Mouse (Mus musculus) myocyte (in vitro differentiated cells): Measurements from ENCODE around the gene Aire. TPM values are rescaled to one million over a fixed set of nuclear protein-coding genes. Genes with fewer than 3 reads are reported as not detected.
"Not testable (repeated sequence)": the region's sequence is repeated elsewhere in the genome, so short reads cannot be mapped to it uniquely, and the experiment has no call there.

Experiments
- H3K27me3 ChIP-seq: one replicate; pipeline ENCODE4 v1.6.1; 2011; ENCODE audit not compliant: control insufficient read depth, insufficient read depth, insufficient read length
- H3K36me3 ChIP-seq: one replicate; pipeline ENCODE4 v1.6.1; 2011; ENCODE audit not compliant: control insufficient read depth, insufficient read depth
- H3K4me2 ChIP-seq: one replicate; pipeline ENCODE4 v1.6.1; 2011; ENCODE audit warnings: low read depth, control low read depth
- H3K4me3 ChIP-seq: one replicate; pipeline ENCODE4 v1.5.1; 2011; ENCODE audit warnings: mild to moderate bottlenecking, control low read depth, moderate library complexity
- H3K79me2 ChIP-seq: one replicate; pipeline ENCODE4 v1.6.1; 2011; ENCODE audit not compliant: control insufficient read depth, insufficient read depth
- H3ac ChIP-seq: one replicate; pipeline ENCODE4 v1.6.1; 2011; ENCODE audit not compliant: control insufficient read depth, insufficient read length
- CEBPB ChIP-seq: IDR thresholded peaks from 2 replicates; pipeline ENCODE4 v1.6.1; 2011; ENCODE audit warnings: mild to moderate bottlenecking, moderate library complexity; ENCODE audit not compliant: poor library complexity, insufficient read depth, severe bottlenecking
- E2F4 ChIP-seq: IDR thresholded peaks from one replicate; pipeline ENCODE4 v1.6.1; 2011; ENCODE audit warnings: mild to moderate bottlenecking, control low read depth, moderate library complexity; ENCODE audit not compliant: insufficient read depth
- MAX ChIP-seq: IDR thresholded peaks from one replicate; pipeline ENCODE4 v1.6.1; 2011; ENCODE audit warnings: low read depth, mild to moderate bottlenecking, control low read depth
- MYOD1 ChIP-seq, 3 experiments: IDR thresholded peaks; one replicate each; pipeline ENCODE4 v1.6.1; 2011; ENCODE audit warnings: control low read depth in 2 of 3, low read depth in 2 of 3, mild to moderate bottlenecking in 2 of 3, moderate library complexity in 1 of 3; ENCODE audit not compliant: insufficient read length in 2 of 3, control insufficient read depth in 1 of 3
- MYOG ChIP-seq, 3 experiments: IDR thresholded peaks; one replicate each; pipeline ENCODE4 v1.6.1; 2011; ENCODE audit warnings: control low read depth in 2 of 3, low read depth in 2 of 3, mild to moderate bottlenecking in 2 of 3; ENCODE audit not compliant: insufficient read length in 2 of 3, control insufficient read depth in 1 of 3, insufficient read depth in 1 of 3
- POLR2A ChIP-seq: IDR thresholded peaks from one replicate; pipeline ENCODE4 v1.6.1; 2011; ENCODE audit warnings: low read depth, mild to moderate bottlenecking, control low read depth, moderate library complexity; ENCODE audit not compliant: insufficient read length
- POLR2AphosphoS2 ChIP-seq: IDR thresholded peaks from one replicate; pipeline ENCODE4 v1.6.1; 2011; ENCODE audit warnings: low read depth, control low read depth; ENCODE audit not compliant: insufficient read length
- REST ChIP-seq: IDR thresholded peaks from one replicate; pipeline ENCODE4 v1.6.1; 2011; ENCODE audit warnings: mild to moderate bottlenecking, control low read depth, moderate library complexity; ENCODE audit not compliant: insufficient read depth, insufficient read length
- SRF ChIP-seq: IDR thresholded peaks from one replicate; pipeline ENCODE4 v1.6.1; 2011; ENCODE audit warnings: low read depth; ENCODE audit not compliant: control insufficient read depth, insufficient read length
- TCF12 ChIP-seq: IDR thresholded peaks from one replicate; pipeline ENCODE4 v1.6.1; 2011; ENCODE audit warnings: mild to moderate bottlenecking, control low read depth; ENCODE audit not compliant: poor library complexity, insufficient read depth, severe bottlenecking
- TCF3 ChIP-seq: IDR thresholded peaks from one replicate; pipeline ENCODE4 v1.6.1; 2011; ENCODE audit warnings: low read depth, control low read depth; ENCODE audit not compliant: insufficient read length
- USF1 ChIP-seq: IDR thresholded peaks from one replicate; pipeline ENCODE4 v1.6.1; 2011; ENCODE audit warnings: low read depth, mild to moderate bottlenecking, control low read depth, moderate library complexity
- polyA plus RNA-seq: library from polyadenylated mRNA; unstranded; fragments of >200 nt; fragmentation: generic; extraction: Trizol; gene quantifications from one replicate; pipeline ENCODE4 v1.2.1, GENCODE M21; 2012; ENCODE audit warnings: missing spikeins

Gene Aire
- polyA plus RNA-seq, 1 experiment: 0.38 TPM

DNA sequence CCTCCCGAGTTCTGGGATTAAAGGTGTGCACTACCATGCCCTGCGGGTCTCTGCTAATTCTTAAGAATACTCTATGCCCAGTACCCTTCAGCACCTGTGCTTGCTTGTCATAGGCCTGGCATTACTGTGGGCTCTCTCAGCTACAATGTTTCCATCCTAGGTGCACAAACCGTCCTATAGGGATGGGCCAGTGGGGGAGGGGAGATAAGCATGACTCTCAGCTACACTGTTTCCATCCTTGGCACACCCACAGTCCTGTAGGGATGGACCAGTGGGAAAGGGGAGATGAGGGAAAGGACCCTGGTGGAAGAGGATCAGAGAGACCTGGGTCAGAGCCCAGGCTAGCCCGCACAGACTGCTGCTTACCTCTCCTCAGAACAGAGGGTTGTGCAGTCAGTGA is 6.3 kb downstream of the Aire start:
- H3K4me3 ChIP-seq: no peak overlapping the region
- peaks cover 28% of the 10 kb centered on the region for H3K27me3 ChIP-seq
- no peak overlapping the region for H3K4me2 ChIP-seq
- no peaks in the 10 kb centered on the region for H3K36me3 ChIP-seq
- no peaks in the 10 kb centered on the region for H3K79me2 ChIP-seq
- TF ChIP-seq TCF12: no peak
- no peak for TF ChIP-seq POLR2A
- no peak for TF ChIP-seq CEBPB
- TF ChIP-seq TCF3: no peak
- TF ChIP-seq POLR2AphosphoS2: no peak
- no peak for TF ChIP-seq MYOD1 (IDR thresholded peaks at IDR 0.05; ENCODE audit: control insufficient read depth in 1 of 3, insufficient read length in 2 of 3, low read depth in 2 of 3)
- TF ChIP-seq MAX: no peak
- no peak for TF ChIP-seq MYOG (IDR thresholded peaks at IDR 0.05; ENCODE audit: control insufficient read depth in 1 of 3, insufficient read depth in 1 of 3, insufficient read length in 2 of 3, low read depth in 2 of 3)
- H3ac ChIP-seq: no peak overlapping the region

DNA sequence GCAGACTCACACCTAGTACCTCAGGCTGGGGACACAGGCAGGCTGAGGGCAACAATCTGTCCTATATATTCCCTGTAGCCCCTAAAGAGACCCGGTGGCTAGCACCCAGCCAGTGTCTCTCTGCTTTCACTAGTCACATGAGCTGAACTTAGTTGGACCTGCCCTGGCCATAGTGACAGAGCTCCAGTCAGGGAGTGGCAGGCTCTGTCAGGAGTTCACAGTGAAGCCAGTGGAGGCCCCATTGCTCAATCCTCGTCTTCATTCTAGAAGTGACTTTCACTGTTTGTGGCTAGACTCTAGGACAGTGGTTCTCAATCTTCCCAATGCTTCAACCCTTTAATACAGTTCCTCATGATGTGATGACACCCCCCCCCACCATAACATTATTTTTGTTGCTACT is 11.4 kb downstream of the Aire start:
- Histone ChIP-seq H3K4me2 (no peak overlapping the region), H3K36me3 (no peaks in the 10 kb centered on the region), H3ac (no peak overlapping the region), H3K4me3 (no peak overlapping the region), H3K79me2 (no peaks in the 10 kb centered on the region), H3K27me3 (peaks cover 29% of the 10 kb centered on the region)
- TF ChIP-seq TCF12: no peak
- no peak for TF ChIP-seq MYOD1 (IDR thresholded peaks at IDR 0.05; ENCODE audit: control insufficient read depth in 1 of 3, insufficient read length in 2 of 3, low read depth in 2 of 3)
- TF ChIP-seq REST: no peak
- TF ChIP-seq USF1: no peak
- no peak for TF ChIP-seq MYOG (IDR thresholded peaks at IDR 0.05; ENCODE audit: control insufficient read depth in 1 of 3, insufficient read depth in 1 of 3, insufficient read length in 2 of 3, low read depth in 2 of 3)
- TF ChIP-seq E2F4: no peak
- no peak for TF ChIP-seq MAX

DNA sequence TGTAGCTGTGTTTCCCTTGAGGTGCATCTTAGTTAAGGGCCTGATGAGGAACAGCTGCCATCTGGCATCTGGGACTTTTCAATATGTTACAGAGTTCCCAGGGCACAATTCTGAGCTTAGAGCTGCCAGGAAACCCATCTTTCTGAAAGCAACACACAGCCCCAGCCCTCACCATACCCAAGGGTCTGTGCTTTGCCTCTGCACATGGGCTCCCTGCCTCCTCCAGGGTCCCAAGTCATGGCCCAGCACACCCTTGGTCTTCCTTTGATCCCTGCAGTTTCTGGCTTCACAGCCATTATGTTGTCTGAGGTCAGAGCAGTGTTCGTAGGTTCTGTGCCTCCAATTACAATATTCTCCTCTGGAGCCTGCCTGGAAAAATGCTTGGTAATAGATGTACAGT is 14.3 kb downstream of the Aire start:
- Histone ChIP-seq H3K27me3 (peaks cover 12% of the 10 kb centered on the region), H3K36me3 (no peaks in the 10 kb centered on the region), H3K4me2 (no peak overlapping the region), H3K4me3 (no peak overlapping the region), H3K79me2 (no peaks in the 10 kb centered on the region), H3ac (no peak overlapping the region)
- no peak for TF ChIP-seq POLR2A
- TF ChIP-seq E2F4: no peak
- no peak for TF ChIP-seq MAX
- no peak for TF ChIP-seq CEBPB
- no peak for TF ChIP-seq USF1
- no peak for TF ChIP-seq MYOG (IDR thresholded peaks at IDR 0.05; ENCODE audit: control insufficient read depth in 1 of 3, insufficient read depth in 1 of 3, insufficient read length in 2 of 3, low read depth in 2 of 3)
- TF ChIP-seq TCF3: no peak
- no peak for TF ChIP-seq SRF
- TF ChIP-seq TCF12: no peak
- no peak for TF ChIP-seq REST

DNA sequence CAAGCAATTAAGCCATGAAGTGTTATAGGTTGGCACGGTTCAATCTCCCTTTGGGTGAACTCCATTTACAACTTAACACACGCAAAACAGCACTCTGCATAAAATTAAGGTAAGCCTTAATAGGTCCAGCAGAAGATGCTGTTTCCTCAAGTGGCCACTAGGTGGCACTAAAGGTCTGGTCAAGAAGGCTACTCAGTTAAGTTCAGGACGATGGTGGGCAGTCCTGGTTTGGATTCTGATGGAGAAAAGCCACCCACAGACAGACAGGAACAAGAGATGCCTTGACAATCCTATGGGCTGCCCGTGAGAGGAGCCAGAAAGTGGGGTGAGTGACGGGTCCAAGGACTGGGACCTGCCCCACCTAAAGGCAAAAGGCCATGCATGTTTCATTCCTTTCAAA is 15.3 kb downstream of the Aire start:
- no peak overlapping the region for H3K4me2 ChIP-seq
- no peak overlapping the region for H3K4me3 ChIP-seq
- peaks cover 12% of the 10 kb centered on the region for H3K27me3 ChIP-seq
- no peaks in the 10 kb centered on the region for H3K79me2 ChIP-seq
- H3ac ChIP-seq: no peak overlapping the region
- TF ChIP-seq MAX (no peak), MYOG (IDR thresholded peaks at IDR 0.05; ENCODE audit: control insufficient read depth in 1 of 3, insufficient read depth in 1 of 3, insufficient read length in 2 of 3, low read depth in 2 of 3) (no peak), SRF (no peak), TCF3 (no peak), POLR2A (no peak), REST (no peak), MYOD1 (IDR thresholded peaks at IDR 0.05; ENCODE audit: control insufficient read depth in 1 of 3, insufficient read length in 2 of 3, low read depth in 2 of 3) (no peak), E2F4 (no peak), CEBPB (no peak), POLR2AphosphoS2 (no peak), TCF12 (no peak), USF1 (no peak)
- H3K36me3 ChIP-seq: no peaks in the 10 kb centered on the region

DNA sequence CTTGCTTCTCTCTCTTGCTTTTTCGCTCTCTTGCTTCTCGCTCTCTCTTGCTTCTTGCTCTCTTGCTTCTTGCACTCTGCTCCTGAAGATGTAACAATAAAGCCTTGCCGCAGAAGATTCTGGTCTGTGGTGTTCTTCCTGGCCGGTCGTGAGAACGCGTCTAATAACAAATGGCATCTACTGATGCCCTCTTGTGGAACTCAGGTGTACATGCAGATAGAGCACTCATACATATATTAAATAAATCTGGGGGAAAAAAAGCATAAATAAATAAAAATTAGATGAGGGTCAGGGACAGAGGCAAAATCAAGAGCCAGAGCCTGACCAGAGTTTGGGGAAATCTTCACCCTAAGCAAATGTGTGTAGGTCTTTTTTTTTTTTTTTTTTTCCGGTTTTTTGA is 18.0 kb downstream of the Aire start:
- H3ac ChIP-seq, H3K79me2 ChIP-seq, H3K27me3 ChIP-seq, H3K36me3 ChIP-seq, H3K4me3 ChIP-seq, H3K4me2 ChIP-seq: not testable (repeated sequence)

DNA sequence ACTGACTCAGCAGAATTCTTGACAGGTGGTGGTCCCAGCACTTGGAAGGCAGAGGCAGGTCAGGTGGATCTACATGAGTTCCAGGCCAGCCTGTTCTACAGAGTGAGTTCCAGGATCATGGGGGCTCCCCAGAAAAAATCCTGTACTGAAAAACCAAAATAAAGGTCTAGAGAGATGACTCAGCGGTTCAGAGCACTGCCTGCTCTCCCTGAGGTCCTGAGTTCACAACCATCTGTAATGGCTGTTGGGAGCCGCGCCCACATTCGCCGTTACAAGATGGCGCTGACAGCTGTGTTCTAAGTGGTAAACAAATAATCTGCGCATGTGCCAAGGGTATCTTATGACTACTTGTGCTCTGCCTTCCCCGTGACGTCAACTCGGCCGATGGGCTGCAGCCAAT is 23.4 kb downstream of the Aire start:
- peaks cover 14% of the 10 kb centered on the region for H3K27me3 ChIP-seq
- H3K4me2 ChIP-seq, H3K36me3 ChIP-seq, H3ac ChIP-seq, H3K79me2 ChIP-seq, H3K4me3 ChIP-seq: not testable (repeated sequence)
